Mouse (Mus musculus): Measurements from ENCODE around the gene Tbc1d32.

DNA sequence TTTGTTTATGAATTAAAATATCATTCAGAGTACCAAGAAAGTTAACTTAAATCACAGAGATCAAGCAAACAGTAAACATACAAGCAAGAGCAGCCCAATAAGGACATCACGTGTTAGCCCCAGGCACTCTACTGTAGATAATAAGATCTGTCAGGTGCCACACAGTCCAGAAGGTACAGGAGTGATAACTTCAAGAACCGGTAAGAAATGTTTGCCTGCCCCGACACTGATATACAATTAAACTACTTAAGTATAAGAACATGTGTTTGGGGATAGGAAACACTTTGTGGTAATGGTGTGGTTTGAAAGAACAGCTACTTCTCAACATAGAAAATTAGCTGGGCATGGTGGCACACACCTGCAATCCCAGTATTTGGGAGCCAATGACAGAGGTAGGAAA lies 71.5 kb downstream of the Tbc1d32 start:
- TF ChIP-seq POLR2A (IDR thresholded peaks at IDR 0.05; ENCODE audit: borderline replicate concordance, low read depth, low read length): no peak
- TF ChIP-seq CTCF (IDR thresholded peaks at IDR 0.05; ENCODE audit: low read depth, low read length): no peak
